Mouse (Mus musculus) layer of hippocampus, adult 2 months (tissue): Measurements from ENCODE around the gene Schip1. TPM values are rescaled to one million over a fixed set of nuclear protein-coding genes. Genes with fewer than 3 reads are reported as not detected.

Experiments used
- DNase-seq, 2 experiments: peaks; one replicate each; pipeline ENCODE4 v3.0.0; 2022; ENCODE audit warnings: low spot score in 2 of 2
- H3K27ac ChIP-seq: fragments of 200-600 bp; 2 replicates; pipeline ENCODE4 v1.8.1; 2022
- H3K4me3 ChIP-seq: fragments of 200-600 bp; 2 replicates; pipeline ENCODE4 v1.8.1; 2022; ENCODE audit warnings: mild to moderate bottlenecking
- CTCF ChIP-seq: fragments of 200-600 bp; conservative IDR thresholded peaks from 2 replicates; pipeline ENCODE4 v1.8.1; 2022; ENCODE audit warnings: antibody characterized with exemption, mild to moderate bottlenecking, moderate library complexity
- total RNA-seq, 2 experiments: library from RNA; stranded (reverse); gene quantifications; 2 replicates each; pipeline ENCODE4 v1.2.3; 2021

Gene Schip1
- total RNA-seq, 2 experiments from 2014 or later: 276 to 283 TPM

DNA sequence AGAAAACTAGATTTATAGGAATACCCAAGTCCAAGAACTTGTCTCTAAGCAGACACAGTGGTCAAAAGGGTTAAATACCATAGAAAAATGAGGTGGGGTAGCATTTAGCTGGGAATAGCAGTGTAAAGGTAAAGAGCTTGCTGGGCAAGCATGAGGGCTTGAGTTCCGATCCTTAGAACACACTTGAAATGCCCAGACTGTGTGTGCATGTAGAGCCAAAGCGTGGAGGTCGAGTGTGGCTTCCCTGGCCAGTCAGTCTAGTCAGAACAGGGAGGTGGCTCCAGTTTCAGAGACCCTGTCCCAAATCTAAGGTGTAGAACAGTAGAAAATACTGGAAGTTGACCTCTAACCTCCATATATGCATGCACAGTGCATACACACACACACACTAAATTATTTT is 418.9 kb downstream of the Schip1 start:
- no peak for TF ChIP-seq CTCF
- no peak for DNase-seq
- Histone ChIP-seq H3K27ac (no peak overlapping the region), H3K4me3 (no peak overlapping the region)

DNA sequence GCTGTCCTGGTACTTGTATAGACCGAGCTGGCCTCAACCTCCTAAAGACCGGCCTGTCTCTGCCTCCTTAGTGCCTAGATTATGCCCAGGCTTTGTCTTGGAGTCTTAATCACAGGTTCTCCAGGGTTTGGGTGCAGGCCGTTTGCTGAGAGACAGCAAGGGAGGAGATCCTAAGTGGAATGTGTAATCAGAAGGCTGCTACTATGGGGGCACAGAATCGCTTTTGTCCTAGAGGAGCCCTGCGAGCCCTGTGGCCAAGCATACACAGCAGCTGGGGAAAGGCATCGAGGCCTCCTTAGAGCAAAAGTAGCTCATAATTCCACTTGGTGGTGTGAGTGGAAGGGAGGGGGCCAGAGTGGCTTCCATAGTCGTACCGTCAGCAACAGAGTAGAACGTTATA is 419.4 kb downstream of the Schip1 start:
- Histone ChIP-seq H3K4me3 (no peak overlapping the region), H3K27ac (no peak overlapping the region)
- no peak for TF ChIP-seq CTCF
- DNase-seq: no peak

DNA sequence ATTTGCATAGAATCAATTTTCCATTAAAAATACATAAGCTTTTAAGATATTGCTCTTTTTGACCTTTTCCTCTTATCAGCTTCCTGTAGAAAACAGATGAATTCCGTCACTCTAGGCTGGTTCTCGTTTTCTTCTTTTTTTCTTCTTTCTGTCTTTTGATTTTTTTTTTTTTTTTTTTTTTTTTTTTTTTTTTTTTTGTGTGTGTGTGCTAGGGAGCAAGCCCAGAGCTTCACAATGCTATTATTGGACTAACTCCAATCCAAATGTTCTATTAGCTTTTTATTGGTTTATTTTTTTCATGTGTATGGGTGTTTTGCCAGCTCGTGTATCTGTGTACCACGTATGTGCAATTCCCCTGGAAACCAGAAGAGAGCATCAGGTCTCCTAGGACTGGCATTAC is 420.0 kb downstream of the Schip1 start:
- H3K4me3 ChIP-seq: no peak overlapping the region
- DNase-seq: no peak
- H3K27ac ChIP-seq: no peak overlapping the region
- TF ChIP-seq CTCF: peak; percentile 32; the same call in 1 of the 2 replicates

DNA sequence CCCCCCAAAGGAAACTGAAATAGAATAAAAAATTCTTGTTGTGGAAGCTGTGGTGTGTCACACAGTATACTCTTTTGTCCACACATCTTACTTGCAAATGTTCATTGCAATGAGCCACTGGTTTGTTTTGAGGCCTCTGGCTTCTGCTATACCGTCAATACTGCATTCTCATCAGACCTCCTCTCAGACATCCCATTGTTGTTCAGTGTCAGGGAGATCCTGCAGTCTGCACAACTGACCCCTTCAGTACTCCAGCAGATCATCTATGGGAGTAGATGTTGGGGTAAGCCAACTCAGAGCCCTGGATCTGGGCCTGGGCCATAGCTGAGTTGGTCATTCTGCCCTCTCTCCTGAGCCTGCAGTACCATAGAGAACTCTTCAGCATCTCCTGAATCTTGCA is 423.0 kb downstream of the Schip1 start:
- H3K4me3 ChIP-seq: no peak overlapping the region
- TF ChIP-seq CTCF: no peak
- H3K27ac ChIP-seq: peak overlapping the region; percentile 57; the same call in 1 of the 2 replicates
- no peak for DNase-seq

- no peak for DNase-seq
- H3K27ac ChIP-seq: peak overlapping the region; percentile 57
- TF ChIP-seq CTCF: no peak
- H3K4me3 ChIP-seq: no peak overlapping the region
Measured at GRCm38 (mm10) chr3:68488316-68488715, 423.7 kb downstream of the Schip1 start.

DNA sequence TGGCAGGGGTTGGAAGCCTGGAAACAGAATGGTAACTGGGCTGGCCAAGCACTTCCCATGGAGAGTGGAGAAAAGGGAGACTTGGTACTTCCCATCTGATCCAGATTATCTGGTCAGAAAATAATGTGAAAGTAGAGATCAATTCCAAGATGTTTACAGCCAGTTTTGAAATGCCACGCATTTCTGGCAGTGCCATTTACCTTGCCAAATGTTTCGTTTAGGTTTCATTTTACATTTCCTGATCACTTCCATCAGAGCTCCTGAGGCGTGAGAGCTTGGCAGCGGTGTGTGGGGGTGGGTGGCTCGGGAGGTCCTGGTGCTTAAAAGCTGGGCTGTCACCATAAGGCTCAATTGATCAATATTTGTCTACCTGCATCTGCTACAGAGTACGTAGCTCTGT is 426.9 kb downstream of the Schip1 start:
- TF ChIP-seq CTCF: no peak

GRCm38 (mm10) chr3:68492066-68492465 is 427.5 kb downstream of the Schip1 start:
- Histone ChIP-seq H3K4me3 (no peak overlapping the region), H3K27ac (peak overlapping the region; percentile 94; the same call in 1 of the 2 replicates)
- TF ChIP-seq CTCF: no peak
- no peak for DNase-seq

More for the DNA sequence above, 426.9 kb downstream of the Schip1 start:
- peak overlapping the region; percentile 94; the same call in 1 of the 2 replicates for H3K27ac ChIP-seq
- H3K4me3 ChIP-seq: no peak overlapping the region
- DNase-seq: no peak

- Histone ChIP-seq H3K27ac (peak overlapping the region; percentile 94), H3K4me3 (no peak overlapping the region; the same call in 1 of the 2 replicates)
- no peak for TF ChIP-seq CTCF
- DNase-seq: no peak
Measured at GRCm38 (mm10) chr3:68492513-68492912, 427.9 kb downstream of the Schip1 start.

DNA sequence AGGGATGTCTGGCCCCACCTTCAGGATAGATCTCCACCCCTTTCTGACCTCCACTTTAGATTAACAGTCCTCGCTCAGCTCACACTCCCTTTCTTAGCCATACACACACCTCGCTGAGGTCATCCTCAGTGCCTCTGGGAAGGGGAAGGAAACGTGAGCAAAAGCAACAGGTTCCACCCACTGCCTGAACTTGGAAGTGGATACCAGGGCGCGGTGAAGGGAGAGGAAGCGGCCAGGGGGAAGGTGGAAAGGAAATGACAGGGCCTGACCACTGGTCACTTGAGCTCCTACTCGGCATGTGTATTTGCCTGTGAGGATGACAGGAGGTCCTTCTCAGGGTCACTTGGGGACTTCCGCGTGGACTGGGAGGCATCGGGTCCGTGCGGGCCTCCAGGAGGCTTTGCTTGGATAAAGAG is 428.6 kb downstream of the Schip1 start:
- TF ChIP-seq CTCF: no peak
- no peak for DNase-seq
- peak overlapping the region; percentile 94 for H3K27ac ChIP-seq
- H3K4me3 ChIP-seq: peak overlapping the region; percentile 89

DNA sequence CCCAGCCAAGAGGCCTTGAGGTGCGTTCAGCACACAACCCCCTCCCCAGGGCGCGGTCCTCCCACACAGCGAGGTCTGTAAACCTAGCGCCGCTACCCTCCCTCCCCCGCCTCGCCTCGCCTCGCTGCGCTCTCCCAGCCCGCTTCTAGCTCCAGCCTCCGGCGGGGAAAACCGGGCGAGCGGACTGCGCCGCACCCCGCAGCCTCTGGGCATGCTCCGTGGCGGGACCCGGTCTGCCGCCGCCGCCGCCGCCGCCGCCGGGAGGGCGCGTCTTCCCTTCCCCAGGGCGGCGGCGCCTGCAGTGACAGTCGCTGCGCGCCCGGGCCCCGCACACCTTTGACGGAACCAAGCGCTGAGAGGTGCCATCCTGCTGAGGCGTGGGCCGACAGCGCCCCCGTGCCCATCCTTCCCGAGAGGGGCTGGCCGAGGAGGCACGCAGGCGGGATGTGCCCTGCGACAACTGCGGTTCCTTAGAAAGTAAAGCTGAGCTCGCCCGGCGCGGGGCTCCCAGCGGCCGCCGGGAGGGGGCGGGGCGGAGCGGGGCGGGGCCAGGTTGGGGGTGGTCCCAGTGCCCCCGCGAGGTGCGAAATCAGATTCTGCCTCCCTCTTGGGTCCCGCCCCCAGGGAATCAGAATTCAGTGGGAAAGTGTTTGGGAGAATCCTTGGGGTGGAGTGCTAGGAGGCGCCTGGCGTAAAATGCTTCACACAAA is 429.1 kb downstream of the Schip1 start:
- peak; percentile 63 for TF ChIP-seq CTCF
- Histone ChIP-seq H3K27ac (peak overlapping the region; percentile 94), H3K4me3 (peak overlapping the region; percentile 89)
- DNase-seq: peak; percentile 65 to 68

DNA sequence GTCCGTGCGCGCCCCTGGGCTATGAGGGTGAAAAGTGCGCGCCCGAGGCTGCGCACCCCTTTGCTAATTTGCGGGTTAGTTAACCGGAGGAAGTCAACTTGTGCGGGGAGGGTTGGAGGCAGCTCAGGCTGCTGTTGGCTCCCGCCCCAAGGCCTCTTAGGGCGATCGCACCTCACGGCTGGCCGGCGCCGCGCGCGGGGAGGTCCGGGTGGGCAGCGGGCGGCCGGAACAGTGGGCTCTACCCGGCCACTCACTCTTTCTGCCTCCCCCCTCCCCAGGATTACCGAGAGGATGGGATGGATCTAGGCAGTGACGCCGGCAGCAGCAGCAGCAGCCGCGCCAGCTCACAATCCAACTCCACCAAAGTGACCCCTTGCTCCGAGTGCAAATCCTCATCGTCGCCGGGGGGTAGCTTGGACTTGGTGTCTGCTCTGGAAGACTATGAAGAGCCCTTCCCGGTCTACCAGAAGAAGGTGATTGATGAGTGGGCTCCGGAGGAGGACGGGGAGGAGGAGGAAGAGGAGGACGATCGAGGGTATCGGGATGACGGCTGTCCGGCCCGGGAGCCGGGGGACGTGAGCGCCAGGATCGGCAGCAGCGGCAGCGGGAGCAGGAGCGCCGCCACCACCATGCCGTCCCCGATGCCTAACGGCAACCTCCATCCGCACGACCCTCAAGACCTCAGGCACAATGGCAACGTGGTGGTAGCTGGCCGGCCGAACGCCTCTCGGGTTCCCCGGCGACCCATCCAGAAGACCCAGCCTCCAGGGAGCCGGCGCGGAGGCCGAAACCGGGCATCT is 429.9 kb downstream of the Schip1 start:
- Histone ChIP-seq H3K27ac (peak overlapping the region; percentile 94), H3K4me3 (peak overlapping the region; percentile 89)
- peak in 1 of 2 experiments; percentile 29 for DNase-seq
- no peak for TF ChIP-seq CTCF

GRCm38 (mm10) chr3:68495096-68495735 is 430.6 kb downstream of the Schip1 start:
- TF ChIP-seq CTCF: peak; percentile 47
- DNase-seq: peak; percentile 57 to 68
- peak overlapping the region; percentile 94 for H3K27ac ChIP-seq
- peak overlapping the region; percentile 89 for H3K4me3 ChIP-seq

DNA sequence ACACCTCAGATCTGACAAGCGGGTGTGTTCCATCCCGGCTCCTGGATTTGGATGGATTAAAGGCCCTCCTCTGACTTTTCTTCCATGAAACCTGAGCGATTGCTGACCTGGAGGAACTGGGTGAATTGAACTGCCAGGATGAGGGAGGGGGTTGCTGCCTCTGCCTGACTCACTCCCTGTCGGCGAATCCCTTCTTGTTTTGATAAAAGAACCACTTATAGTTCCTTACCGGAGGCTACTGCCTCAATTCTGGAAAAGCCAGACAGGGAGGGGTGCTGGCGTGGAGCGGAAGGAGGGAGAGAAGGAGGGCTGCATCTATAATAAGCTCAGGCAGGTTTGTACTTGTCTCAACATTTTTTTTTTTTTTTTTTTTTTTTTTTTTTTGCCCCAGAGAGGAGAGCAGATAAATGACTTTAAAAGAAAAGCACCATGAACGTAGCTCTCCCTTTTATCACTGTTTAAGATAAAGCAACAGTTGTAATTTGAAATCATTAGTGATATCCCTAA is 431.2 kb downstream of the Schip1 start:
- peak in 1 of 2 experiments; percentile 20 for DNase-seq
- TF ChIP-seq CTCF: no peak
- peak overlapping the region; percentile 89 for H3K4me3 ChIP-seq
- peak overlapping the region; percentile 94 for H3K27ac ChIP-seq
